Mouse (Mus musculus) mesoderm, embryonic 11.5 days (tissue): ENCODE measurements around the gene Tub.
A peak's percentile ranks its signal among the peaks of the same experiment; 100 is the strongest.

ENCODE experiments used
- DNase-seq: peaks from one replicate; pipeline ENCODE4 v3.0.0-alpha.2; 2012; ENCODE audit warnings: low read depth, low spot score

The Tub gene

DNA sequence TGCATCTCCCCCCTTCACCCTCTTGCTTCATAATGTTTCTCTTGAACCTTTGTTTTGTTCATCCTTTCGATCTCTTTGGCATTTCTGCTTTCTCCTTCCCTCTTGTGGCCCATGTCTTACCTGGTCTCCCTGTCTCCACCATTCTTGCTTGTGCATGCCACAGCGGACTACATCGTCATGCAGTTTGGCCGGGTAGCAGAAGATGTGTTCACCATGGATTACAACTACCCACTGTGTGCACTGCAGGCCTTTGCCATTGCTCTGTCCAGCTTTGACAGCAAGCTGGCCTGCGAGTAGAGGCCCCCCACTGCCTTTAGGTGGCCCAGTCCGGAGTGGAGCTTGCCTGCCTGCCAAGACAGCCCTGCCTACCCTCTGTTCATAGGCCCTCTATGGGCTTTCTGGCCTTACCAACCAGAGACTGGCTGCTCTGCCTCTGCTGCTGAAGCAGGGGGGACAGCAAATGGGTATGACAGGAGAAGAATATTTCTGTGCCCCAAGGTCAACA is 79.9 kb downstream of the Tub start:
- DNase-seq = no peak

DNA sequence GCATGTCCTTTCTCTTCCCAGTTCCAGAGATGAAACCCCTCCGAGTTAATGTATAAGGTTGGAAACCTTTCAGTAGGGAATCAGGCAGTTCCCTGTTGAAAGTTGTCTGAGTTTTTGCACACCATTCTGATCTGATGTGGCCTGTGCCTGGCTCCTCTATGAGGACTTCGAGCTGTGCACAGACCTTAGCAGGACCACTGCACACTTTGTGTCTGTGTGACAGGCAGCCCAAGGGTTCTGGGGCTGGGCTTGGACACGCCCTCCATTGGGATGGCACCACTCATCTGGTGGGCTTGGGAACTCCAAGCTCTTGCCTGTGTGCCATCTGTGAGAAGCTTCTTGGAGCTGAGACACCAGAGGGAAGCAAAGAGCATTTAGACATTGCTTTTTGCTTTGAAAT is 81.2 kb downstream of the Tub start:
- DNase-seq = no peak

DNA sequence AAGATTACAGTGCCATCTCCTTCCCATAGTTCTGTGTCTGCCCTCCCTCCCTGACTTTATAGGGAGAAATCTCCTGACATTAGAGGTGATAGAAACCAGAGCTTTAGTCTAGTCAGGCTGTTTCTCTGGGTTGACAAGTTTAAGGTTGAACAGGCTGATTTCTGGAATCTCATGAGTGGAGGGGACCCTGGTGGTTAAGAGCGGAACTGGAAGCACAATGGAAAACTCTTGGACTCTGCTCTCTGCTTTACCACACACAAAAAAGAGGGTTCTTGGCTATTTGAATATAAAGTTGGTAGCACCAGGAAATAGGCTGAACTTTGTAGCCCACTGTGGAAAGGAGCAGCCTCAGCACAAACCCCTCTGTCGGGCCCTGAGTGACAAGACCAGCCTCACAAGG is 81.9 kb downstream of the Tub start:
- DNase-seq = no peak

DNA sequence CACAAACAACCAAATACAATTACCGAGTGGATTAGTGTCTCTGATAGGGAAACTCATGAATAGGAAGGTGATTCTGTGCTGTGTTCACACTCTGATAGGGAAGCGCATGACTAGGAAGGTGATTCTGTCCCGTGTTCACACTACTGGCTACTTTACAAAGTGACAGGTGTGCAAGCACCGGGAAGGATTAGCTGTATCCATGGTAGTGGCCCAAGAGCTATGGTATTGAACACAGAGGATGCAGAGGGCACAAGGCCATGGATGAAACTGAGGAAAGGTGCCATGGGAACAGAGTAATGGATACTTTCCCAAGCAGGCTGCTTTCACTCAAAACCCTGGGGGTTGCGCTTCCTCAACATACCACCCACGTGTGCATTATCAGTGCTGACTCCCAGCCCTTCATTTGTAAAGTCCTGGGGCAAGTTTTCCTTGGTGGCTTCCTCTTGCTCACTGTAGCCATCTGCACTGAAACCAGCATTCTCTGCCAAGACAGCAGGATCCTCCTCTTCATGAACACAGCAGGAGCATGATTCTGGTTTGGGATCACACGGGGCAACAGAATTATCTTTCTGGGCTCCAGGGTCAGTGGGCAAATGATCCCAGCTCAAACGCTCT is 88.1 kb downstream of the Tub start:
- DNase-seq = no peak

DNA sequence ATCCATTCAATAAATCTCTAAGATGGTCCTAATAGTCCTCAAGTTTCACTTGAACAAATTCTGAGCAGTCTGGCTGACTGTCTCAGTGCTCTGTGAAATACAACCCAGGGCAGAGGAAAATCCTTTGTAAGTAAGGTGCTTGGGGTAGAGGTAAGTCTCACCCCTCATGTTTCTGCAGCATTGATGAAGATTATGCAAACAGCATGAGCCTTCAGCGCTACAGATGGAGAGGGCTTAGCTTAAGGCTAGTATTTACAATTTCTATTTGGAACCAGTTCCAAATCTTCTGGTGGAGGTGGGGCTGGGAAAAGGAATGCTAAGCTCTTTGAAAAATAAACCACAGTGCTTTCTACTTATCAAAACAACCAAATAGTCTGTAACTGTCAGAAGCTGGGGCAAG is 88.8 kb downstream of the Tub start:
- no peak for DNase-seq

DNA sequence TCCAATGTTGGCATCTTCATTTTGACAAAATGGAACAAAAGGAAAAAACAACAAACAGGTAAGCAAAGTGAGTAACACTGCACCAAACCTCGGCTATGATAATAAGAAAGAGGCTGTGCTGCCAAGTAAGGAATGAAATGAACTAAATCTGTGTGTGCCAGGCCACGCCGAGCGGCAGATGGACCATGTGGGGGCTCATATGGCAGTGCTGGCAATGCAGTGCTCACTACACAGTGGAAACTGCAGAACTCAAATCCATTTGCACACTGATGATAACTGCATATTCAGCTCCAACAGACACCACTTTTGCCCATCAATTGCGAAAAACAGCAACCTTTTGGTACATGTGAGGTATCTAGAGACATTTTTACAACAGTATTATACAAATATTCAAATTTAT is 89.3 kb downstream of the Tub start:
- DNase-seq = no peak

DNA sequence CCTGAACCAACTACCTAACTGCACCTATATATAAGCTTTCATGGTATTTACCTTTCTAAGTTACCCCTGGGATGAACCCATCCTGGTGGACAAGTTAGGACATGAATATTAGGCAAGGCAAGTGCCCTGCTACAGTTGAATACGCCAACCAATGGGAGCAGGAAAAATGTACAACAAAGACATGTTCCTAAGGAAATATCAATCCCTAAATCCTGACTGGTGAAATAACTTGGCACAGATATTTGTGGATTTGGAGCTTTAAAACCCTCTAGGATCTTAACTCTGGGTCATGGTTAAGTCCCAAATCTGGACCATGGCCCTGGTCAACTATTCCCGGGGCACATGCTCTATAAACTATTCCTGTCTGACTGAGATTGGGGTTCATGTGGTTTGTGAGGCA is 95.7 kb downstream of the Tub start:
- DNase-seq = no peak

DNA sequence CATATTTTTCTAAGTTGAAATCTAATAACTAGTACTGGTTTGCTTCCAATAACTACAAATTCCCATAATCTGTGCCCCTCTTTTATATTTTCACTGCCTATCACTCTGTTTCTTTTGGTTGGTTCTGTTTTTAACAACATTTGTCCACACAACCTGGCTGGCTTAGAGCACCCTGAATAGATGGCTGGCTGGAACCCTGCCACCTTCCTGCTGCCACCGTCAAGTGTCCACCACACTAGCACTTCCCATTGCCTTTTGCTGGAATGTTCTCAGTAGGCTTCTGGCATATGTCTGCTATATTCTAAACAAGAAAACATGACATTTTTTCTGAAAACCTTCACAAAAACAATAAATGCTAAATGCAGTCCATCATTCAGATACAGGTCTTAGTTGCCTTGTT is 100.7 kb downstream of the Tub start:
- no peak for DNase-seq

DNA sequence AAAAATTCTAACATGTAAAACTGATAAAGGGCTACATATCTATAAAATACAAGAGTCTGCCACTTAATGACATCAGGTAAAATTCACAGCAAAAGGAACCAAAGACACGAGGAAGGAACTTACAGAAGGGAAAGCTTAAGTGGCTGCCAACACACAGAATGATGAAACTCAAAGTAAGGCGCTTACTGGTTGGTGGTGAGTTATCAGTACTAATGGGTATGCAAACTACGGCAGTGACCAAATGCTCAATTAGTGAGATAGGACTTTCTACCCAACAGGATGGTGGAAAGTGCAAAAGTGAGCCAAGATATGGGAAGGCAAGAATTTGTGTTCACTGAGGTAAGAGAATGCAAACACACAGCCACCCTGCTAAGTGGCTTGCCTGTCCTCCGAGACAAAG is 109.4 kb downstream of the Tub start:
- DNase-seq = no peak

DNA sequence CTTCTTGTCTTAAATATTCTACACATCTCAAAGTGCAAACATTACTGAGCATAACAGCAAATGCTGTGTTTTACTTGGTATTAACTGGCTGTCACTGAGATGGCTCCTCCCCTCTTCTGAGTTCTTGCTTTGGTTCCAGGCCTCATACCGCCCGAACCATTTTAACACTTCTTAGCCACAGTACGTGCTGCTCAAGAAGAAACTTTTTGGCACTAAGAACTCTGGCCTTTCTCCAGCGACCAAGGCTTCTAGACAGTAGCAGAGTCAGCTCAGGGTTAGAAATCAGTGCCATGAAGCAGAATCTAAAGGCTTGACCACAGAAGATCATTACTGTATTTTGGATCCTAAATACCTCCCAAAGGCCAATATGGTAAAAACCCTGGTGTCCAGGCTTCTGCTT is 119.5 kb downstream of the Tub start:
- DNase-seq = no peak

DNA sequence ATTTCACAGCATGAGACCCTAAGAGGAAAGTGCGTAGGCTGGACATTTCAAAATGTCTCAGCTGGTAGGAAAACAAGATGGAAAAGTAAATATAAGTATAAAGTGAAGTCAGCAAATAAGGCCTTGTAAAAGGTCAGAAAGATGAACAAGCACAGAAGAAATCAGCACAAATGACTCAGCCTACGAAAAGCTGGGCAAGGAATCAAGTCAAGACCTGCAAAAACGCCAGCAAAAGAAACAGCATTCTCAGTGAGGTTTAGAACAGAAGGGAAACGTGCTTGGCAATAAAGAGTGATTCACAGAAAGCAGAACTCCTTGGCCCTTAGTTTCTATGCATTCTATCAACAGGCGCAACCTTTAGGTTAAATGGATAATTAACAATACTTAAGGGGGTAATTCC is 122.2 kb downstream of the Tub start:
- DNase-seq = no peak

DNA sequence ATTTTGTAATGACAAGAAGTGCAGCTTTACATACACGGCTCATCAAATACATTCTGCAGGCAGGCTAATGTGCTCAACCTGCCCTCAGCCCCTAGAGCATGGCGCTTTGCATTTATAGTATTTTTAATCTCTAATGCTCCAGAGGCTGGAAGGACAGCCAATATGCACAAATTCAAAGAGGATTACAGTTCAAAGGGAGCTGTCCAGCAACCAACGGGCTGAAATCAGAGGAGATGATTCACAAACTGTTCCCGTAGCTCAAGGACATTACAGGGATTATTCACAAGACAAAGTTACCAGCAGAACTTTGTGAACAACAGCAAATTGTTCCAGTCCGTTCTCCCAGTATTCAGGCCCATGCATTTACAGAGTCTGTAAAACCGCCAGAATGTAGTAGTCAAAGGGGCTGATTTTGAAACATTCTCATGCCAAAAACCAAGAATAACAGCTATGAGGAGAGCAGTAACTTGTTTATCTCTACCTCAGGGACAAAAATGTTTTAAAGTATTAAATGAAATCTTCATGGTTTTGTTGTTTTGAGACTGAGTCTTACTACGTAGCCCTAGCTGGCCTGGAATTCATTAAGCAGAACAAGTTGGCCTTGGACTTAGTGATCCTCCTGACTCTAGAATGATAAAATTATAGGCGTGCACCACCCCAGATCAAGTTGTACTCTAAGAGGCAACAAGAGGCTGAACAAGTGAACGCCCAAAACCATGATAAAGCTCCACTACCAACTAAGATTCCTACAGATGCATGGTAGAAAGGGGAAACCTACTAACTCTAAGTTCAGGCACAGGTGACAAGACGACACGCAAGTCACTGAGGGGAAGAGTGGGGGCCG is 132.4 kb downstream of the Tub start:
- DNase-seq = peak; percentile 74

DNA sequence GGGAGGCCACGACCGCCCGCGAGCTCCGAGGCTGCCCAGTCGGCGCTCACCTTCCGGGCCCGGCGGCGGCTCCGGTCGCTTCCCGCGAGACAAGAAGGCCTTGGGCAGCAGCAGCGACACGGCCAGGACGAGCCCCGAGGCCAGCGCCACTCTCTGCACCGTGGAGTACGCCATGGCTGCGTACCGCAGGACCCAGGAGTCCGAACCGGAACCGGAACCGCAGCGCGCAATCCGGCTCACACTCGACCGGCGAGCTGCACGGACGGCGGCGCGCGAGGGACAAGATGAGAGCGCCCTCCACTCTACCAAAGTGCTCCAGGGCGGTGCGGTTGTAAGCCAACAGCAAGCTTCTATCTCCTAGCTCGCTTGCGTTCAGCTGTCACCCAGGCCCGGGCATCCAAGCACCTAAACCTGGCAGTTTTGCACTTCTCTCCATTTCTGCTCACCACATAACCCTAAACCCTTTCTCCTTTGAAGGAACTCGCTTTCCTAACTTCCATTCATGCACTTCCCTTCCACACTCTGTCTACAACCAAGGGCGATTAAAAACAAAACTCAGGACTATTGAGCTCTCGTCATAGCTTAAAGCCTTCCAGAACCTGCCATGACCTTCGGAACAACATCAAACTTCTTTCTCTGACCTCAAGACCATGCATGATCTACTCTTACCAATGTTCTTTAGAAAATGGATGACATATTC is 133.1 kb downstream of the Tub start, which contains the start of gene Ric3:
Gene Ric3, minus strand, starts transcription at position 219 of the 700 bp plus-strand sequence.
- DNase-seq = peak; percentile 35

DNA sequence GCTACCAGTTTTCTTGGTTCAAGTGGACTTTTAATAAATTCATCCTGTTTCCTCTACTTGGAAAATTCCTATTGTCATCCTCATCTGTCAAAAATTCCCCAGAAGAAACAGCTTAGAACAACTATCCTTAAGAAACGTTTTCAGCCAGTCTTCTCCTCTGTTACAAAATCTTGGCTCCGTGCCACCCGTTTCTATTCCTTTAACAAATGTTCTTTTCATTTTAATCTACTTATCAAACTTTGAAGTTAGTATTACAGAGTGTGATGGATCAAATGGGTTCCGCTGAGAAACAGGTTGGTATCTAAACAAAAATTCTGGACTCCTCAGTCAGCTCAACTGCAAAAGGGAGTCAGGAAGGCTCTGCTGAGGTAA is 133.7 kb downstream of the Tub start:
- no peak for DNase-seq
